ENCODE assay signal across 10 mouse cellular contexts in genomic region chr16:30096475-30096874, GRCm38 (mm10). TPM values are rescaled to one million over a fixed set of nuclear protein-coding genes. Genes with fewer than 3 reads are reported as not detected.
DNase-seq lines count a peak whose midpoint lies in the region; ATAC-seq lines count a peak whose summit lies in the region.
"Had no signal": no experiment of that assay in that cellular context is flagged by ENCODE, and none has a peak within 500 bp of the region (broad histone marks: within the 10 kb centered on the region; RNA-seq: fewer than 3 reads in every experiment).

No protein-coding gene starts in this region.

- DNase-seq in heart, postnatal 10 days = no peak
- DNase-seq in adipocyte (ENCODE audit: low spot score) = peak; percentile 32
- DNase-seq in adrenal gland, postnatal 25 days = no peak
- DNase-seq in retina, embryonic 14.5 days (ENCODE audit: low spot score) = no peak
- DNase-seq in urinary bladder, postnatal 10 days (ENCODE audit: low spot score) = no peak
- DNase-seq: heart, postnatal 4 days had no signal

- H3K27ac ChIP-seq in heart, embryonic 13.5 days (replicated peaks) = peak overlapping the region; percentile 28; the same call in 1 of the 2 replicates
- peak overlapping the region; percentile 80 for H3K27ac ChIP-seq in embryonic facial prominence, embryonic 15.5 days (replicated peaks)
- peak overlapping the region; percentile 78 for H3K27ac ChIP-seq in lung, embryonic 15.5 days

- H3K9me3 ChIP-seq in heart, embryonic 13.5 days = no peaks in the 10 kb centered on the region
- H3K9me3 ChIP-seq in embryonic facial prominence, embryonic 15.5 days (replicated peaks) = no peaks in the 10 kb centered on the region
- H3K9me3 ChIP-seq in lung, embryonic 15.5 days = no peaks in the 10 kb centered on the region

- H3K4me1 ChIP-seq in heart, embryonic 13.5 days = peaks cover 16% of the 10 kb centered on the region
- peaks cover 18% of the 10 kb centered on the region for H3K4me1 ChIP-seq in embryonic facial prominence, embryonic 15.5 days
- peaks cover 18% of the 10 kb centered on the region for H3K4me1 ChIP-seq in lung, embryonic 15.5 days

- H3K9ac ChIP-seq in heart, embryonic 13.5 days = no peak overlapping the region
- no peak overlapping the region for H3K9ac ChIP-seq in embryonic facial prominence, embryonic 15.5 days
- no peak overlapping the region for H3K9ac ChIP-seq in lung, embryonic 15.5 days

- no peaks in the 10 kb centered on the region for H3K36me3 ChIP-seq in heart, embryonic 13.5 days
- H3K36me3 ChIP-seq in embryonic facial prominence, embryonic 15.5 days = no peaks in the 10 kb centered on the region
- H3K36me3 ChIP-seq in lung, embryonic 15.5 days = no peaks in the 10 kb centered on the region

- no peak overlapping the region for H3K4me3 ChIP-seq in heart, embryonic 13.5 days
- H3K4me3 ChIP-seq in embryonic facial prominence, embryonic 15.5 days (replicated peaks) = no peak overlapping the region
- H3K4me3 ChIP-seq in lung, embryonic 15.5 days = no peak overlapping the region
- H3K4me3 ChIP-seq: myocyte had no signal

- ATAC-seq in heart, embryonic 13.5 days (ENCODE audit: extremely low read depth, insufficient number of reproducible peaks, low FRiP score, low TSS enrichment) = no peak
- peak; percentile 90 for ATAC-seq in embryonic facial prominence, embryonic 15.5 days (ENCODE audit: insufficient number of reproducible peaks, low FRiP score, low TSS enrichment, low read depth)
- ATAC-seq in lung, embryonic 15.5 days (ENCODE audit: borderline replicate concordance, extremely low read depth, low FRiP score, low TSS enrichment) = peak; percentile 89

- no peaks in the 10 kb centered on the region for H3K27me3 ChIP-seq in heart, embryonic 13.5 days (replicated peaks)
- H3K27me3 ChIP-seq in embryonic facial prominence, embryonic 15.5 days = peaks cover 5% of the 10 kb centered on the region; the same call in 1 of the 2 replicates
- H3K27me3 ChIP-seq in lung, embryonic 15.5 days = no peaks in the 10 kb centered on the region

- intact Hi-C loops in heart, postnatal 10 days (cut with DNase I) = no loop called here

- 14% methylated on average over 7 of the region's 7 CpGs for WGBS in heart, embryonic 13.5 days
- 9% methylated on average over 7 of the region's 7 CpGs for WGBS in embryonic facial prominence, embryonic 15.5 days
- WGBS in lung, embryonic 15.5 days = 13% methylated on average over 7 of the region's 7 CpGs

- peak overlapping the region; percentile 32 for H3K4me2 ChIP-seq in heart, embryonic 13.5 days
- peak overlapping the region; percentile 38 for H3K4me2 ChIP-seq in embryonic facial prominence, embryonic 15.5 days (replicated peaks)
- H3K4me2 ChIP-seq in lung, embryonic 15.5 days = peak overlapping the region; percentile 23

RNA-seq across cellular contexts. Expression of gene Hes1, which starts 32.3 kb away (rescaled TPM):
- 19.9 and 21.4 TPM in 2 replicates for polyA plus RNA-seq in heart, embryonic 13.5 days (2015; fragmentation: Nextera tagmentation; extraction: Ambion mirVana)
- 10 to 100 TPM; 49.0 to 58.4 TPM for total RNA-seq in heart, postnatal 10 days (2021)
- 63.6 and 66.0 TPM in 2 replicates for polyA plus RNA-seq in embryonic facial prominence, embryonic 15.5 days (2015; fragmentation: Nextera tagmentation; extraction: Ambion mirVana)
- 47.1 and 49.2 TPM in 2 replicates for polyA plus RNA-seq in lung, embryonic 15.5 days (2015; fragmentation: Nextera tagmentation; extraction: Ambion mirVana)
- total RNA-seq in adrenal gland, postnatal 25 days (2021) = 32.5 and 34.2 TPM in 2 replicates

Comparison
In these comparisons a context has a peak if more than half of its experiments do, and no peak if none do; other contexts are left out.
1. H3K27ac ChIP-seq: peak in every context shown above with its lines; median percentile 80 in embryonic facial prominence, embryonic 15.5 days; 78 in lung, embryonic 15.5 days; 28 in heart, embryonic 13.5 days.